Mouse (Mus musculus) forebrain, embryonic 11.5 days (tissue): ENCODE measurements around the gene Gsdma3. TPM values are rescaled to one million over a fixed set of nuclear protein-coding genes. Genes with fewer than 3 reads are reported as not detected.
"Not testable (repeated sequence)": the region's sequence is repeated elsewhere in the genome, so short reads cannot be mapped to it uniquely, and the experiment has no call there.

Experiments used
- ATAC-seq: fragments of 200-750 bp; cut with Nextera tagmentation; replicated peaks from 2 replicates; pipeline ENCODE4 v1.8.0; 2017; ENCODE audit warnings: moderate TSS enrichment; ENCODE audit not compliant: low FRiP score
- DNase-seq: peaks from one replicate; pipeline ENCODE4 v3.0.0-alpha.2; 2017; ENCODE audit warnings: low spot score
- H3K27ac ChIP-seq: fragments of 300-500 bp; sonication (generic); 2 replicates; pipeline ENCODE4 v1.5.1; 2014; ENCODE audit warnings: low read depth, low read length
- H3K27me3 ChIP-seq: fragments of 300-500 bp; sonication (generic); 2 replicates; pipeline ENCODE4 v1.6.1; 2014; ENCODE audit warnings: mild to moderate bottlenecking, low read length, mixed read lengths; ENCODE audit not compliant: control insufficient read depth, insufficient read depth
- H3K36me3 ChIP-seq: fragments of 300-500 bp; sonication (generic); 2 replicates; pipeline ENCODE4 v1.6.1; 2014; ENCODE audit warnings: mild to moderate bottlenecking, low read length, moderate library complexity, mixed read lengths; ENCODE audit not compliant: control insufficient read depth, insufficient read depth
- H3K4me1 ChIP-seq: fragments of 300-500 bp; sonication (generic); replicated peaks from 2 replicates; pipeline ENCODE4 v1.6.1; 2014; ENCODE audit warnings: low read length, mixed read lengths; ENCODE audit not compliant: control insufficient read depth, insufficient read depth
- H3K4me2 ChIP-seq: fragments of 300-500 bp; sonication (generic); 2 replicates; pipeline ENCODE4 v1.6.1; 2014; ENCODE audit warnings: low read depth, mild to moderate bottlenecking, low read length, moderate library complexity, mixed read lengths; ENCODE audit not compliant: severe bottlenecking
- H3K4me3 ChIP-seq: fragments of 300-500 bp; sonication (generic); 2 replicates; pipeline ENCODE4 v1.5.1; 2014; ENCODE audit warnings: low read depth, low read length
- H3K9ac ChIP-seq: fragments of 300-500 bp; sonication (generic); 2 replicates; pipeline ENCODE4 v1.6.1; 2014; ENCODE audit warnings: low read length
- H3K9me3 ChIP-seq: fragments of 300-500 bp; sonication (generic); 2 replicates; pipeline ENCODE4 v1.6.1; 2016; ENCODE audit warnings: low read length, mixed read lengths; ENCODE audit not compliant: control insufficient read depth
- WGBS: fragments of 180-500 bp; shearing (Covaris S2); extraction: QIAGEN DNeasy Blood & Tissue Kit; methylation state at CpG from one replicate; pipeline ENCODE4 v1.1.7; 2014; 5-methylcytosine and 5-hydroxymethylcytosine counted together
- polyA plus RNA-seq: library from polyadenylated mRNA; unstranded; fragments of >200 nt; fragmentation: Nextera tagmentation; extraction: Ambion mirVana; gene quantifications from 2 replicates; pipeline ENCODE4 v1.2.1, GENCODE M21; 2014

The Gsdma3 gene
- polyA plus RNA-seq, 1 experiment from 2014 or later: not detected

- ATAC-seq: peak; percentile 39; the same call in 1 of the 2 replicates
- 0 out of 2 replicates have a peak, but pooled peaks cover 3% of the 10 kb centered on the region for H3K4me1 ChIP-seq
- no peaks in the 10 kb centered on the region for H3K27me3 ChIP-seq
- DNase-seq: peak; percentile 83
- peak overlapping the region; percentile 20 for H3K4me3 ChIP-seq
- H3K36me3 ChIP-seq: no peaks in the 10 kb centered on the region
- no peaks in the 10 kb centered on the region for H3K9me3 ChIP-seq
- H3K9ac ChIP-seq: no peak overlapping the region
- WGBS: under 1% methylated on average over 20 of the region's 20 CpGs
- H3K27ac ChIP-seq: no peak overlapping the region
- H3K4me2 ChIP-seq: peak overlapping the region; percentile 42; the same call in 1 of the 2 replicates
Measured at GRCm38 (mm10) chr11:98602090-98602690, 24.0 kb upstream of the Gsdma3 start.

- no peak for DNase-seq
- Histone ChIP-seq H3K4me3 (no peak overlapping the region), H3K27ac (no peak overlapping the region), H3K9ac (no peak overlapping the region), H3K9me3 (no peaks in the 10 kb centered on the region), H3K36me3 (no peaks in the 10 kb centered on the region), H3K4me2 (no peak overlapping the region), H3K27me3 (no peaks in the 10 kb centered on the region), H3K4me1 (0 out of 2 replicates have a peak, but pooled peaks cover 3% of the 10 kb centered on the region)
- 91% methylated on average over 2 of the region's 2 CpGs for WGBS
- ATAC-seq: no peak
Measured at GRCm38 (mm10) chr11:98603953-98604352, 22.2 kb upstream of the Gsdma3 start.

GRCm38 (mm10) chr11:98604911-98605310 lies 21.2 kb upstream of the Gsdma3 start:
- WGBS: 72% methylated on average over 6 of the region's 6 CpGs
- H3K4me3 ChIP-seq, H3K27ac ChIP-seq, H3K9ac ChIP-seq, H3K36me3 ChIP-seq, ATAC-seq, H3K27me3 ChIP-seq, DNase-seq, H3K4me1 ChIP-seq, H3K4me2 ChIP-seq, H3K9me3 ChIP-seq: not testable (repeated sequence)

- 10% methylated on average over 3 of the region's 3 CpGs for WGBS
- Histone ChIP-seq H3K36me3 (no peaks in the 10 kb centered on the region), H3K9ac (no peak overlapping the region), H3K4me3 (no peak overlapping the region), H3K9me3 (no peaks in the 10 kb centered on the region), H3K4me2 (no peak overlapping the region), H3K27me3 (no peaks in the 10 kb centered on the region), H3K27ac (no peak overlapping the region), H3K4me1 (0 out of 2 replicates have a peak, but pooled peaks cover 3% of the 10 kb centered on the region)
- DNase-seq (no peak), ATAC-seq (no peak)
Measured at GRCm38 (mm10) chr11:98606763-98607162, 19.4 kb upstream of the Gsdma3 start.

GRCm38 (mm10) chr11:98620791-98621190 lies 5.4 kb upstream of the Gsdma3 start:
- Histone ChIP-seq H3K9ac (no peak overlapping the region), H3K4me2 (no peak overlapping the region), H3K36me3 (no peaks in the 10 kb centered on the region), H3K27ac (no peak overlapping the region), H3K27me3 (no peaks in the 10 kb centered on the region), H3K4me3 (no peak overlapping the region), H3K4me1 (no peaks in the 10 kb centered on the region), H3K9me3 (no peaks in the 10 kb centered on the region)
- no peak for DNase-seq
- WGBS: 95% methylated on average over 13 of the region's 13 CpGs
- no peak for ATAC-seq

- not testable (repeated sequence) for H3K4me3 ChIP-seq, H3K27me3 ChIP-seq, DNase-seq, H3K36me3 ChIP-seq, H3K27ac ChIP-seq, H3K9me3 ChIP-seq, ATAC-seq, H3K4me1 ChIP-seq, H3K9ac ChIP-seq, H3K4me2 ChIP-seq
- 82% methylated on average over 6 of the region's 6 CpGs for WGBS
Measured at GRCm38 (mm10) chr11:98623981-98624380, 2.2 kb upstream of the Gsdma3 start.

GRCm38 (mm10) chr11:98624381-98624780 lies 1.8 kb upstream of the Gsdma3 start:
- H3K27ac ChIP-seq, DNase-seq, H3K4me1 ChIP-seq, H3K36me3 ChIP-seq, H3K4me3 ChIP-seq, H3K27me3 ChIP-seq, H3K4me2 ChIP-seq, H3K9me3 ChIP-seq, ATAC-seq, H3K9ac ChIP-seq: not testable (repeated sequence)
- WGBS: 83% methylated on average over 2 of the region's 2 CpGs

GRCm38 (mm10) chr11:98628706-98629105 lies 2.5 kb downstream of the Gsdma3 start:
- Histone ChIP-seq H3K9me3 (no peaks in the 10 kb centered on the region), H3K4me3 (no peak overlapping the region), H3K36me3 (no peaks in the 10 kb centered on the region), H3K9ac (no peak overlapping the region), H3K4me1 (no peaks in the 10 kb centered on the region), H3K27ac (no peak overlapping the region), H3K4me2 (no peak overlapping the region), H3K27me3 (no peaks in the 10 kb centered on the region)
- DNase-seq (no peak), ATAC-seq (no peak)
- 96% methylated on average over 3 of the region's 3 CpGs for WGBS

GRCm38 (mm10) chr11:98630646-98631045 lies 4.5 kb downstream of the Gsdma3 start:
- Histone ChIP-seq H3K9ac (no peak overlapping the region), H3K27me3 (no peaks in the 10 kb centered on the region), H3K4me3 (no peak overlapping the region), H3K27ac (no peak overlapping the region), H3K9me3 (no peaks in the 10 kb centered on the region), H3K36me3 (no peaks in the 10 kb centered on the region), H3K4me2 (no peak overlapping the region), H3K4me1 (no peaks in the 10 kb centered on the region)
- ATAC-seq: no peak
- 89% methylated on average over 5 of the region's 5 CpGs for WGBS
- no peak for DNase-seq
